Mouse (Mus musculus): ENCODE data around the gene Sec11a.

- TF ChIP-seq CTCF (IDR thresholded peaks at IDR 0.05; ENCODE audit: low read depth) = no peak
- TF ChIP-seq EP300 (IDR thresholded peaks at IDR 0.05; ENCODE audit: low read depth) = no peak
Observed at GRCm38 (mm10) chr7:80918982-80919646, 28.5 kb downstream of the Sec11a start.

Data from liver, embryonic 14.5 days (tissue).